Mouse (Mus musculus): ENCODE data around the gene Tent4b.

- TF ChIP-seq CTCF (IDR thresholded peaks at IDR 0.05; ENCODE audit: low read depth) (no peak), EP300 (IDR thresholded peaks at IDR 0.05; ENCODE audit: low read depth) (no peak)
These were observed 83.7 kb downstream of the Tent4b start for GRCm38 (mm10) chr8:88282684-88283083.
